Mouse (Mus musculus) small intestine, adult 2 months (tissue): ENCODE measurements around the gene Snrk.

ENCODE experiments used
- CTCF ChIP-seq: fragments of 200-500 bp; IDR thresholded peaks from 2 replicates; pipeline ENCODE4 v1.5.1; 2012; ENCODE audit warnings: low read depth, mild to moderate bottlenecking, control low read depth, inconsistent platforms, low read length, moderate library complexity, mixed read lengths; ENCODE audit not compliant: insufficient replicate concordance, insufficient read length; ENCODE audit errors: extremely low read depth
- POLR2A ChIP-seq: fragments of 200-500 bp; IDR thresholded peaks from 2 replicates; pipeline ENCODE4 v1.6.1; 2012; ENCODE audit warnings: low read depth, mild to moderate bottlenecking, control low read depth, inconsistent platforms, low read length, moderate library complexity

- TF ChIP-seq CTCF (no peak), POLR2A (no peak)
Observed at GRCm38 (mm10) chr9:122127271-122127785, 10.3 kb downstream of the Snrk start.
